Comparison of ENCODE assay signal across 30 mouse cellular contexts in genomic region chr19:42597896-42598295, GRCm38 (mm10). TPM values are rescaled to one million over a fixed set of nuclear protein-coding genes. Genes with fewer than 3 reads are reported as not detected.
DNase-seq lines count a peak whose midpoint lies in the region; ATAC-seq and TF ChIP-seq lines count a peak whose summit lies in the region.
"Had no signal": no experiment of that assay in that cellular context is flagged by ENCODE, and none has a peak within 500 bp of the region (broad histone marks: within the 10 kb centered on the region; RNA-seq: fewer than 3 reads in every experiment).

No protein-coding gene starts in this region.

- 87% methylated on average over 6 of the region's 6 CpGs for WGBS in embryonic facial prominence, embryonic 14.5 days
- WGBS in embryonic facial prominence, embryonic 10.5 days, result 93% methylated on average over 6 of the region's 6 CpGs
- WGBS in kidney, embryonic 15.5 days, result 97% methylated on average over 6 of the region's 6 CpGs
- 90% methylated on average over 6 of the region's 6 CpGs for WGBS in liver, adult 2 months

- no peak overlapping the region for H3K27ac ChIP-seq in embryonic facial prominence, embryonic 14.5 days (replicated peaks; ENCODE audit: low read depth, low read length)
- no peak overlapping the region for H3K27ac ChIP-seq in embryonic facial prominence, embryonic 10.5 days (replicated peaks)
- H3K27ac ChIP-seq in kidney, embryonic 15.5 days, result no peak overlapping the region
- no peak overlapping the region for H3K27ac ChIP-seq in liver, adult 2 months (replicated peaks; ENCODE audit: insufficient read depth, low read depth, low read length)
- H3K27ac ChIP-seq: embryonic facial prominence, embryonic 12.5 days; hindbrain, embryonic 15.5 days; limb, embryonic 12.5 days; liver, embryonic 15.5 days; lung, embryonic 15.5 days; neural tube, embryonic 12.5 days had no signal

- ATAC-seq in embryonic facial prominence, embryonic 14.5 days (ENCODE audit: low read depth), result peak; percentile 41; the same call in 1 of the 2 replicates
- no peak for ATAC-seq in kidney, embryonic 15.5 days (replicated peaks; ENCODE audit: low FRiP score)
- no peak for ATAC-seq in erythroid progenitor cell, adult 5-6 weeks (replicated peaks; ENCODE audit: low FRiP score, poor library complexity, severe bottlenecking)
- ATAC-seq: activated CD4-positive, CD25-positive, alpha-beta regulatory T cell, adult 4 months; forebrain, embryonic 16.5 days; intestine, postnatal 0 days had no signal

- no peaks in the 10 kb centered on the region for H3K27me3 ChIP-seq in embryonic facial prominence, embryonic 14.5 days (replicated peaks; ENCODE audit: control insufficient read depth, insufficient read depth, low read length)
- H3K27me3 ChIP-seq in embryonic facial prominence, embryonic 10.5 days (replicated peaks; ENCODE audit: low read depth, poor library complexity, severe bottlenecking), result no peaks in the 10 kb centered on the region
- H3K27me3 ChIP-seq in kidney, embryonic 15.5 days, result no peaks in the 10 kb centered on the region
- no peaks in the 10 kb centered on the region for H3K27me3 ChIP-seq in liver, adult 2 months (ENCODE audit: control insufficient read depth, insufficient read depth, low read length)
- H3K27me3 ChIP-seq: embryonic facial prominence, embryonic 12.5 days; hindbrain, embryonic 15.5 days; limb, embryonic 12.5 days; liver, embryonic 15.5 days; lung, embryonic 15.5 days; neural tube, embryonic 12.5 days had no signal

- H3K9me3 ChIP-seq in embryonic facial prominence, embryonic 14.5 days (ENCODE audit: control insufficient read depth, low read length), result no peaks in the 10 kb centered on the region
- H3K9me3 ChIP-seq in embryonic facial prominence, embryonic 10.5 days, result no peaks in the 10 kb centered on the region
- H3K9me3 ChIP-seq in kidney, embryonic 15.5 days (replicated peaks), result no peaks in the 10 kb centered on the region
- H3K9me3 ChIP-seq: embryonic facial prominence, embryonic 12.5 days; hindbrain, embryonic 15.5 days; limb, embryonic 12.5 days; liver, embryonic 15.5 days; lung, embryonic 15.5 days; megakaryocyte, embryonic 14.5 days; neural tube, embryonic 12.5 days had no signal

- no peak overlapping the region for H3K4me2 ChIP-seq in embryonic facial prominence, embryonic 14.5 days (ENCODE audit: low read depth, low read length)
- H3K4me2 ChIP-seq in kidney, embryonic 15.5 days, result no peak overlapping the region
- H3K4me2 ChIP-seq: embryonic facial prominence, embryonic 12.5 days; hindbrain, embryonic 15.5 days; limb, embryonic 12.5 days; liver, embryonic 15.5 days; lung, embryonic 15.5 days; neural tube, embryonic 12.5 days had no signal

- H3K79me2 ChIP-seq in liver, adult 2 months (ENCODE audit: control insufficient read depth, insufficient read depth, low read length), result no peaks in the 10 kb centered on the region

- TF ChIP-seq POLR2A in liver, adult 2 months (IDR thresholded peaks at IDR 0.05; ENCODE audit: extremely low read depth, insufficient read depth, low read length), result no peak

- H3K9ac ChIP-seq in embryonic facial prominence, embryonic 14.5 days (ENCODE audit: low read depth, low read length), result no peak overlapping the region
- no peak overlapping the region for H3K9ac ChIP-seq in kidney, embryonic 15.5 days
- no peak overlapping the region for H3K9ac ChIP-seq in liver, adult 2 months (ENCODE audit: low read depth, low read length)
- H3K9ac ChIP-seq: embryonic facial prominence, embryonic 12.5 days; hindbrain, embryonic 15.5 days; limb, embryonic 12.5 days; liver, embryonic 15.5 days; lung, embryonic 15.5 days; neural tube, embryonic 12.5 days had no signal

- H3K4me3 ChIP-seq in embryonic facial prominence, embryonic 14.5 days (ENCODE audit: low read depth, low read length), result no peak overlapping the region
- H3K4me3 ChIP-seq in embryonic facial prominence, embryonic 10.5 days, result no peak overlapping the region
- no peak overlapping the region for H3K4me3 ChIP-seq in kidney, embryonic 15.5 days (replicated peaks)
- H3K4me3 ChIP-seq in liver, adult 2 months (ENCODE audit: insufficient read depth, low read depth, low read length), result no peak overlapping the region
- H3K4me3 ChIP-seq: embryonic facial prominence, embryonic 12.5 days; erythroblast, embryonic 14.5 days; hindbrain, embryonic 15.5 days; limb, embryonic 12.5 days; liver, embryonic 15.5 days; lung, embryonic 15.5 days; megakaryocyte, embryonic 14.5 days; neural tube, embryonic 12.5 days had no signal

- no peaks in the 10 kb centered on the region for H3K4me1 ChIP-seq in embryonic facial prominence, embryonic 14.5 days (ENCODE audit: control insufficient read depth, insufficient read depth, low read length)
- H3K4me1 ChIP-seq in embryonic facial prominence, embryonic 10.5 days, result peaks cover 22% of the 10 kb centered on the region
- peaks cover 5% of the 10 kb centered on the region; the same call in 1 of the 2 replicates for H3K4me1 ChIP-seq in kidney, embryonic 15.5 days
- H3K4me1 ChIP-seq in liver, adult 2 months (ENCODE audit: control insufficient read depth, insufficient read depth, low read length), result peaks cover 17% of the 10 kb centered on the region
- H3K4me1 ChIP-seq: embryonic facial prominence, embryonic 12.5 days; liver, embryonic 15.5 days; lung, embryonic 15.5 days; neural tube, embryonic 12.5 days had no signal

- TF ChIP-seq CTCF in liver, adult 2 months (IDR thresholded peaks at IDR 0.05; ENCODE audit: low read depth, low read length), result no peak

- H3K36me3 ChIP-seq in embryonic facial prominence, embryonic 14.5 days (ENCODE audit: control insufficient read depth, insufficient read depth, low read length), result peaks cover 12% of the 10 kb centered on the region; the same call in 1 of the 2 replicates
- peaks cover 27% of the 10 kb centered on the region for H3K36me3 ChIP-seq in embryonic facial prominence, embryonic 10.5 days (replicated peaks)
- peaks cover 12% of the 10 kb centered on the region; the same call in 1 of the 2 replicates for H3K36me3 ChIP-seq in kidney, embryonic 15.5 days
- H3K36me3 ChIP-seq in liver, adult 2 months (ENCODE audit: control insufficient read depth, insufficient read depth, low read length), result peaks cover 5% of the 10 kb centered on the region
- H3K36me3 ChIP-seq: hindbrain, embryonic 15.5 days; lung, embryonic 15.5 days had no signal

- peak; percentile 33 for DNase-seq in embryonic facial prominence, embryonic 14.5 days (ENCODE audit: low spot score)
- no peak for DNase-seq in embryonic facial prominence, embryonic 10.5 days (ENCODE audit: low spot score)
- DNase-seq in kidney, adult 11 months, result peak; percentile 50
- DNase-seq in liver, adult 2 months (ENCODE audit: extremely low read depth, low read depth, low spot score), result peak; percentile 37
- DNase-seq in liver, result no peak
- peak; percentile 33 to 43 for DNase-seq in kidney, postnatal 36 days
- DNase-seq: adrenal gland, adult 8-10 months; cerebellum, adult 18-20 months; cerebellum, postnatal 14 days; gastrocnemius, postnatal 14 days; heart, postnatal 4 days; layer of hippocampus, postnatal 36 days; lung, postnatal 36 days; midbrain, embryonic 14.5 days; retina, postnatal 1 day; right cerebral cortex, postnatal 25 days; spleen, adult 18-20 months had no signal

RNA-seq across cellular contexts. Expression of gene Loxl4, which starts 14.7 kb away (rescaled TPM):
- 3.1 and 4.1 TPM in 2 replicates for polyA plus RNA-seq in embryonic facial prominence, embryonic 14.5 days (2014; fragmentation: Nextera tagmentation; extraction: Ambion mirVana)
- 0.24 and 0.28 TPM in 2 replicates for polyA plus RNA-seq in embryonic facial prominence, embryonic 10.5 days (2016; fragmentation: Nextera tagmentation; extraction: Ambion mirVana)
- polyA plus RNA-seq in kidney, embryonic 15.5 days (2015; fragmentation: Nextera tagmentation; extraction: Ambion mirVana), result 1.8 and 2.2 TPM in 2 replicates
- total RNA-seq in liver, adult 2 months (2014; rRNA removed), result 0.74 and 1.1 TPM in 2 replicates
- 2.3 and 4.3 TPM in 2 replicates for polyA plus RNA-seq in liver, adult 2 months (2012; rRNA removed)
- not detected in 2 replicates for total RNA-seq in erythroid progenitor cell, adult 5-6 weeks (2015; ENCODE audit: low replicate concordance)
- not detected in 2 replicates for total RNA-seq in erythroid progenitor cell, adult 5-6 weeks (2017; ENCODE audit: low replicate concordance)
- polyA plus RNA-seq: erythroblast, embryonic 14.5 days; hindbrain, embryonic 15.5 days had no signal

Comparison
In these comparisons a context has a peak if more than half of its experiments do, and no peak if none do; other contexts are left out.
1. DNase-seq: peak in embryonic facial prominence, embryonic 14.5 days (single experiment), kidney, adult 11 months (single experiment), liver, adult 2 months (single experiment) and kidney, postnatal 36 days (2 of 2); none in embryonic facial prominence, embryonic 10.5 days (single experiment) and liver (single experiment).